Mouse (Mus musculus): ENCODE data around the gene Stil. TPM values are rescaled to one million over a fixed set of nuclear protein-coding genes. Genes with fewer than 3 reads are reported as not detected.
"Not testable (repeated sequence)": the region's sequence is repeated elsewhere in the genome, so short reads cannot be mapped to it uniquely, and the experiment has no call there.

The Stil gene
- 7.8 and 8.1 TPM in 2 replicates for polyA plus RNA-seq (2011; ENCODE audit: insufficient read depth, insufficient read length, low replicate concordance, missing spikeins)

DNA sequence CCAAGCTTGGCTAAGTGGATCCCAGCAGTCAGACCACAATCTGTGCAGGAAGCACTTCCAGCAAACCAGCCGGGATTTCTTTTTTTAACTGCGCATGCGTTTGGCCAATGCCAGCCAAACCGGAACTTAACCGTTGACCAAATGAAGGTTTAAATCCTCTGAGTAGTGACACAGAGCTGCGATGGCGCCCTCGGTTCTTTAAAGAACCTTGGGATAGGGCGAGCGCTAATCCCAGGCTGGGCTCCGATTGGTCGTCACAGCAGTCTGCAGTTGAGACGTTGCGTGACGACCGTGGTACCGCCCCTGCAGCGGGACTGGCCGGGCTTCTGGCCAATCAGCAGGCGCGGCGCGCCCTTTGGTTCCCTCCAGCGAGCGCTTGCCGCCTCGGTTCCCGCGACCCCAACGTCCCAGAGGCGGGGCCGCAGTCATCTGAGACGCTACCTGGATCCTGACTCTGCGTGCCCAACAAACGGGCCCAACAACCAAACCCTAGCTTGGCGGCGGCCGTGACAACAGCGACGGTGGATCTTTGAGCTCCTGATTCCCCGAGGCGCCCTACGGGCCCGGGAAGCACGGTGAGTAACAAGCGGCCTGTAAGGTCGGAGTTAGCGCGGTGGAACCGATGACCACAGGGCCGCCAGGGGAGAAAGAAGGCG lies at the start of gene Stil:
Stil (plus strand) TSS at position 387 of the 656 bp plus-strand sequence.
- Histone ChIP-seq H3K4me1 (ENCODE audit: control insufficient read depth, insufficient read depth, low read length) (no peaks in the 10 kb centered on the region), H3K27ac (ENCODE audit: control insufficient read depth, insufficient read depth, low read depth, low read length, poor library complexity) (peak within 1 kb of the TSS; percentile 83), H3K4me3 (replicated peaks; ENCODE audit: control insufficient read depth, low read depth, low read length) (peak within 1 kb of the TSS; percentile 92)
- WGBS = under 1% methylated on average over 52 of the region's 52 CpGs
- TF ChIP-seq POLR2A (IDR thresholded peaks at IDR 0.05; ENCODE audit: borderline replicate concordance, control insufficient read depth, low read depth, low read length) (peak; percentile 79), CTCF (IDR thresholded peaks at IDR 0.05; ENCODE audit: control insufficient read depth, insufficient read depth, low read length) (no peak)

GRCm38 (mm10) chr4:114953172-114953571 lies 46.8 kb upstream of the Stil start:
- TF ChIP-seq CTCF (IDR thresholded peaks at IDR 0.05; ENCODE audit: control insufficient read depth, insufficient read depth, low read length) (no peak), POLR2A (IDR thresholded peaks at IDR 0.05; ENCODE audit: borderline replicate concordance, control insufficient read depth, low read depth, low read length) (no peak)
- WGBS = 77% methylated on average over 3 of the region's 3 CpGs
- H3K27ac ChIP-seq (ENCODE audit: control insufficient read depth, insufficient read depth, low read depth, low read length, poor library complexity) = no peak overlapping the region
- no peaks in the 10 kb centered on the region for H3K4me1 ChIP-seq (ENCODE audit: control insufficient read depth, insufficient read depth, low read length)
- no peak overlapping the region for H3K4me3 ChIP-seq (replicated peaks; ENCODE audit: control insufficient read depth, low read depth, low read length)

DNA sequence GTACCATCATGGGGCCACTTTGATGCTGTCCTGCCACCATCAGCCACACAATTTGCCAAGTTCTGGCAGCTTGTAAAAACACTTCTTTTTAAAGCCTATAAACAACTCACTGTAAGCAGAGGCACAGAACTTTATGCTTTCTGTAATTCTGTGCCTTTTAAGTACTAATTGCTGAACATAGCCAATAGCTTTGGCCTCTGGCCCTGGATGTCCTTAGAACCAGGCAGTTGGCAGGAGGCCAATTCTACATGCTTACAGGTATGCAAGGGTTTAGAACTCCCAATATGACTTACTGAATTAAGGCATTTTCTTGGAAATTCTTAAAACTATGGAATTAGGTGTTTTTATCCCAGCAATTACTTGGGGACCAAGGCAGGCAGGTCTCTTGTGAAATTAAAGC lies 42.6 kb upstream of the Stil start:
- no peak for TF ChIP-seq POLR2A (IDR thresholded peaks at IDR 0.05; ENCODE audit: borderline replicate concordance, control insufficient read depth, low read depth, low read length)
- TF ChIP-seq CTCF (IDR thresholded peaks at IDR 0.05; ENCODE audit: control insufficient read depth, insufficient read depth, low read length) = no peak
- Histone ChIP-seq H3K4me3 (replicated peaks; ENCODE audit: control insufficient read depth, low read depth, low read length) (no peak overlapping the region), H3K4me1 (ENCODE audit: control insufficient read depth, insufficient read depth, low read length) (no peaks in the 10 kb centered on the region), H3K27ac (ENCODE audit: control insufficient read depth, insufficient read depth, low read depth, low read length, poor library complexity) (no peak overlapping the region)

- WGBS = 53% methylated on average over 2 of the region's 2 CpGs
- Histone ChIP-seq H3K4me1 (ENCODE audit: control insufficient read depth, insufficient read depth, low read length) (no peaks in the 10 kb centered on the region), H3K4me3 (replicated peaks; ENCODE audit: control insufficient read depth, low read depth, low read length) (no peak overlapping the region), H3K27ac (ENCODE audit: control insufficient read depth, insufficient read depth, low read depth, low read length, poor library complexity) (no peak overlapping the region)
- TF ChIP-seq CTCF (IDR thresholded peaks at IDR 0.05; ENCODE audit: control insufficient read depth, insufficient read depth, low read length) (no peak), POLR2A (IDR thresholded peaks at IDR 0.05; ENCODE audit: borderline replicate concordance, control insufficient read depth, low read depth, low read length) (no peak)
Measured at GRCm38 (mm10) chr4:114958231-114958630, 41.7 kb upstream of the Stil start.

- Histone ChIP-seq H3K4me3 (replicated peaks; ENCODE audit: control insufficient read depth, low read depth, low read length) (no peak overlapping the region), H3K4me1 (ENCODE audit: control insufficient read depth, insufficient read depth, low read length) (no peaks in the 10 kb centered on the region), H3K27ac (ENCODE audit: control insufficient read depth, insufficient read depth, low read depth, low read length, poor library complexity) (no peak overlapping the region)
- TF ChIP-seq CTCF (IDR thresholded peaks at IDR 0.05; ENCODE audit: control insufficient read depth, insufficient read depth, low read length) (no peak), POLR2A (IDR thresholded peaks at IDR 0.05; ENCODE audit: borderline replicate concordance, control insufficient read depth, low read depth, low read length) (no peak)
- WGBS = 91% methylated on average over 4 of the region's 4 CpGs
Measured at GRCm38 (mm10) chr4:114958786-114959185, 41.2 kb upstream of the Stil start.

DNA sequence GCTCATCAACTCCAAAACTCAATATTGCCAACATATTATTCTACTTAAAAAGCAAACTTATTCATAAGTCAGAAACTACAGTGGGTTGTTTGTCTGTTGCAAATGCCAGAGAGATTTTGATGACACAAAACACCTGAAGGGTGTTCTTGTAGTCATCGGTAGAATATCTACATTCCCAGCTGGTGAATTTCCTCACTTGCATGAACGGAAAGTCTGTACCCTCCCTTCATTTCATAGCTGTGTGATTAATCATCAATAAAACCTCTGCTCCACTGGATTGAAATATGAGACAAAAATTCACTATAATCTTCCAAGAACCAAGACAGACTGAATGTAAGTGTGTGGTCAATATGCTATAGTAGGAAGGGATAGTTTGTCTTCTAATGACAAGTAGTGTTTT lies 40.4 kb upstream of the Stil start:
- TF ChIP-seq POLR2A (IDR thresholded peaks at IDR 0.05; ENCODE audit: borderline replicate concordance, control insufficient read depth, low read depth, low read length) (no peak), CTCF (IDR thresholded peaks at IDR 0.05; ENCODE audit: control insufficient read depth, insufficient read depth, low read length) (no peak)
- H3K4me3 ChIP-seq (replicated peaks; ENCODE audit: control insufficient read depth, low read depth, low read length) = no peak overlapping the region
- H3K4me1 ChIP-seq (ENCODE audit: control insufficient read depth, insufficient read depth, low read length) = no peaks in the 10 kb centered on the region
- whole genome bisulfite sequencing = 92% methylated on average over 2 of the region's 2 CpGs
- no peak overlapping the region for H3K27ac ChIP-seq (ENCODE audit: control insufficient read depth, insufficient read depth, low read depth, low read length, poor library complexity)

- H3K4me3 ChIP-seq (replicated peaks; ENCODE audit: control insufficient read depth, low read depth, low read length); H3K27ac ChIP-seq (ENCODE audit: control insufficient read depth, insufficient read depth, low read depth, low read length, poor library complexity); H3K4me1 ChIP-seq (ENCODE audit: control insufficient read depth, insufficient read depth, low read length): not testable (repeated sequence)
- WGBS = 68% methylated on average over 2 of the region's 2 CpGs
Measured at GRCm38 (mm10) chr4:114960881-114961280, 39.1 kb upstream of the Stil start.

GRCm38 (mm10) chr4:114970736-114971135 lies 29.2 kb upstream of the Stil start:
- 52% methylated on average over 5 of the region's 5 CpGs for WGBS
- no peaks in the 10 kb centered on the region; the same call in 1 of the 2 replicates for H3K4me1 ChIP-seq (ENCODE audit: control insufficient read depth, insufficient read depth, low read length)
- no peak overlapping the region for H3K27ac ChIP-seq (ENCODE audit: control insufficient read depth, insufficient read depth, low read depth, low read length, poor library complexity)
- TF ChIP-seq POLR2A (IDR thresholded peaks at IDR 0.05; ENCODE audit: borderline replicate concordance, control insufficient read depth, low read depth, low read length) (no peak), CTCF (IDR thresholded peaks at IDR 0.05; ENCODE audit: control insufficient read depth, insufficient read depth, low read length) (no peak)
- H3K4me3 ChIP-seq (replicated peaks; ENCODE audit: control insufficient read depth, low read depth, low read length) = no peak overlapping the region

DNA sequence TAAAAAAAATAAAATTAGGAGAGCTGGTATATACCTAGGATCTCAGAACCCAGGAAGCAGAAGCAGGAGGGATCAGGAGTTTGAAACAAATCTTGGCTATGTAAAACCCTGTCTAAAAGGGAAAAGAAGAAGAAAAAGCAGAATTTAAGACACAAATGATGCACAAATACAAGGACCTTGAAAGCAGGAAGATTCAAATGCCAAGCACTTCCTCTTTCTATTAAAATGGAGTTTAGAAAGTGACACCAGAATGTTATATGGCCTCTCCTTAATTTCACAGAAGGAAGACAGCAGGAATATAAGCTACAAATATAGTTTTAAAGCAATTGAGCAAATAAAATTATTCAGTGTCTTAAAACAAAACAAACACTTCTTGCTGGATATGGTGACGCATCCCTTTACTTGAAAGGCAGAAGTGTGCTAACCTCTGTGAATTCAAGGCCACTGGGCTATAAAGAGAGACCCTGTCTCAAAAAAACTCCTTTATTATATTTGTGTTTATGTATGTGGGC lies 26.7 kb upstream of the Stil start:
- TF ChIP-seq POLR2A (IDR thresholded peaks at IDR 0.05; ENCODE audit: borderline replicate concordance, control insufficient read depth, low read depth, low read length) (no peak), CTCF (IDR thresholded peaks at IDR 0.05; ENCODE audit: control insufficient read depth, insufficient read depth, low read length) (no peak)
- no peaks in the 10 kb centered on the region; the same call in 1 of the 2 replicates for H3K4me1 ChIP-seq (ENCODE audit: control insufficient read depth, insufficient read depth, low read length)
- H3K4me3 ChIP-seq (replicated peaks; ENCODE audit: control insufficient read depth, low read depth, low read length) = no peak overlapping the region
- 81% methylated on average over 1 of the region's 1 CpGs for WGBS
- no peak overlapping the region for H3K27ac ChIP-seq (ENCODE audit: control insufficient read depth, insufficient read depth, low read depth, low read length, poor library complexity)

Data from bone marrow, adult 2 months (tissue).